40 mouse cellular contexts compared by ENCODE assay signal in genomic region chr9:109594866-109595265, GRCm38 (mm10). TPM values are rescaled to one million over a fixed set of nuclear protein-coding genes. Genes with fewer than 3 reads are reported as not detected.
"Had no signal": no experiment of that assay in that cellular context is flagged by ENCODE, and none has a peak within 500 bp of the region (broad histone marks: within the 10 kb centered on the region; RNA-seq: fewer than 3 reads in every experiment).

No protein-coding gene starts in this region.

- H3K36me3 ChIP-seq: heart, embryonic 12.5 days; heart, embryonic 13.5 days; heart, embryonic 15.5 days; hindbrain, embryonic 10.5 days; hindbrain, embryonic 12.5 days; hindbrain, embryonic 13.5 days; hindbrain, embryonic 15.5 days; intestine, embryonic 15.5 days; kidney, embryonic 15.5 days had no signal

- H3K27ac ChIP-seq: heart, embryonic 13.5 days; heart, embryonic 15.5 days; hindbrain, embryonic 10.5 days; hindbrain, embryonic 12.5 days; hindbrain, embryonic 13.5 days; hindbrain, embryonic 14.5 days; hindbrain, embryonic 15.5 days; hindbrain, postnatal 0 days; intestine, embryonic 15.5 days; kidney, embryonic 15.5 days; kidney, postnatal 0 days; layer of hippocampus, adult 2 months; left cerebral cortex, adult 2 months had no signal

- H3K4me1 ChIP-seq: heart, embryonic 12.5 days; heart, embryonic 13.5 days; heart, embryonic 15.5 days; hindbrain, embryonic 10.5 days; hindbrain, embryonic 12.5 days; hindbrain, embryonic 13.5 days; hindbrain, embryonic 15.5 days; intestine, embryonic 15.5 days; kidney, embryonic 15.5 days had no signal

- H3K4me2 ChIP-seq: heart, embryonic 11.5 days; heart, embryonic 12.5 days; heart, embryonic 13.5 days; heart, embryonic 15.5 days; hindbrain, embryonic 12.5 days; hindbrain, embryonic 13.5 days; hindbrain, embryonic 14.5 days; hindbrain, embryonic 15.5 days; intestine, embryonic 15.5 days; kidney, embryonic 15.5 days had no signal

- H3K4me3 ChIP-seq: heart, embryonic 12.5 days; heart, embryonic 13.5 days; heart, embryonic 15.5 days; hindbrain, embryonic 10.5 days; hindbrain, embryonic 12.5 days; hindbrain, embryonic 13.5 days; hindbrain, embryonic 15.5 days; intestine, embryonic 15.5 days; kidney, embryonic 15.5 days; layer of hippocampus, adult 2 months; left cerebral cortex, adult 2 months had no signal

- DNase-seq: heart, postnatal 10 days; heart, postnatal 14 days; heart, postnatal 36 days; heart, postnatal 4 days; kidney, adult 11 months; kidney, adult 18-20 months; kidney, adult 2 months; kidney, adult 8-10 months; kidney, adult 9 months; kidney, postnatal 10 days; kidney, postnatal 14 days; kidney, postnatal 25 days; kidney, postnatal 4 days; layer of hippocampus, adult 9-11 months; layer of hippocampus, postnatal 36 days had no signal

- H3K27me3 ChIP-seq: heart, embryonic 12.5 days; heart, embryonic 13.5 days; heart, embryonic 15.5 days; hindbrain, embryonic 12.5 days; hindbrain, embryonic 13.5 days; hindbrain, embryonic 15.5 days; intestine, embryonic 15.5 days; kidney, embryonic 15.5 days had no signal

- ATAC-seq: hindbrain, embryonic 16.5 days; hindbrain, postnatal 0 days; inflammation-experienced regulatory T-cells, adult 6 months; intestine, embryonic 15.5 days; intestine, embryonic 16.5 days; intestine, postnatal 0 days had no signal

- H3K9ac ChIP-seq: heart, embryonic 12.5 days; heart, embryonic 13.5 days; heart, embryonic 15.5 days; hindbrain, embryonic 12.5 days; hindbrain, embryonic 13.5 days; hindbrain, embryonic 14.5 days; hindbrain, embryonic 15.5 days; intestine, embryonic 15.5 days; kidney, embryonic 15.5 days had no signal

- H3K9me3 ChIP-seq: heart, embryonic 15.5 days; hindbrain, embryonic 10.5 days; hindbrain, embryonic 15.5 days; intestine, embryonic 15.5 days; kidney, embryonic 15.5 days had no signal

RNA-seq across cellular contexts. Expression of gene Fbxw15, which starts 26.8 kb away (rescaled TPM):
- polyA plus RNA-seq: heart, embryonic 11.5 days; heart, embryonic 12.5 days; heart, embryonic 13.5 days; heart, embryonic 14.5 days; heart, embryonic 15.5 days; heart, embryonic 16.5 days; heart, postnatal 0 days; hindbrain, embryonic 10.5 days; hindbrain, embryonic 11.5 days; hindbrain, embryonic 13.5 days; hindbrain, embryonic 14.5 days; hindbrain, embryonic 16.5 days; hindbrain, postnatal 0 days; inflammation-experienced regulatory T-cells, adult 6 months; intestine, embryonic 14.5 days; intestine, embryonic 15.5 days; intestine, embryonic 16.5 days; intestine, postnatal 0 days; large intestine, adult 2 months had no signal

RNA-seq across cellular contexts. Expression of gene Fbxw24, which starts 31.0 kb away (rescaled TPM):
- polyA plus RNA-seq: heart, embryonic 11.5 days; heart, embryonic 12.5 days; heart, embryonic 13.5 days; heart, embryonic 14.5 days; heart, embryonic 15.5 days; heart, embryonic 16.5 days; heart, postnatal 0 days; hindbrain, embryonic 10.5 days; hindbrain, embryonic 11.5 days; hindbrain, embryonic 13.5 days; hindbrain, embryonic 14.5 days; hindbrain, embryonic 15.5 days; hindbrain, embryonic 16.5 days; hindbrain, postnatal 0 days; inflammation-experienced regulatory T-cells, adult 6 months; intestine, embryonic 14.5 days; intestine, embryonic 15.5 days; intestine, postnatal 0 days; kidney, adult 2 months; large intestine, adult 2 months had no signal
